Comparison of ENCODE assay signal across 15 mouse cellular contexts in genomic region chr4:46395736-46396135, GRCm38 (mm10). TPM values are rescaled to one million over a fixed set of nuclear protein-coding genes. Genes with fewer than 3 reads are reported as not detected.
DNase-seq lines count a peak whose midpoint lies in the region; ATAC-seq and TF ChIP-seq lines count a peak whose summit lies in the region.
"Had no signal": no experiment of that assay in that cellular context is flagged by ENCODE, and none has a peak within 500 bp of the region (broad histone marks: within the 10 kb centered on the region; RNA-seq: fewer than 3 reads in every experiment).

No protein-coding gene starts in this region.

- H3K36me3 ChIP-seq in limb, embryonic 14.5 days (ENCODE audit: control insufficient read depth, insufficient read depth, low read length): no peaks in the 10 kb centered on the region
- H3K36me3 ChIP-seq in limb, embryonic 10.5 days: no peaks in the 10 kb centered on the region
- H3K36me3 ChIP-seq: forebrain, embryonic 10.5 days; heart, embryonic 15.5 days; hindbrain, embryonic 12.5 days had no signal

- no peaks in the 10 kb centered on the region for H3K27me3 ChIP-seq in limb, embryonic 14.5 days (ENCODE audit: control insufficient read depth, insufficient read depth, low read length)
- 0 out of 2 replicates have a peak, but pooled peaks cover 3% of the 10 kb centered on the region for H3K27me3 ChIP-seq in limb, embryonic 10.5 days (ENCODE audit: low read depth, poor library complexity, severe bottlenecking)
- H3K27me3 ChIP-seq: hindbrain, embryonic 12.5 days had no signal

- ATAC-seq in limb, embryonic 14.5 days (ENCODE audit: low FRiP score, low read depth): no peak

- TF ChIP-seq POLR2A in limb, embryonic 14.5 days (IDR thresholded peaks at IDR 0.05; ENCODE audit: borderline replicate concordance, extremely low read depth, insufficient read depth, insufficient read length): no peak

- WGBS in limb, embryonic 14.5 days: 25% methylated on average over 5 of the region's 5 CpGs
- WGBS in limb, embryonic 10.5 days: 41% methylated on average over 5 of the region's 5 CpGs

- no peak overlapping the region for H3K27ac ChIP-seq in limb, embryonic 14.5 days (replicated peaks; ENCODE audit: low read depth, low read length)
- H3K27ac ChIP-seq in limb, embryonic 10.5 days: no peak overlapping the region
- H3K27ac ChIP-seq: forebrain, embryonic 10.5 days; gastrocnemius, adult 2 months; heart, embryonic 15.5 days; hindbrain, embryonic 12.5 days had no signal

- H3K4me3 ChIP-seq in limb, embryonic 14.5 days (replicated peaks; ENCODE audit: low read length): no peak overlapping the region
- no peak overlapping the region for H3K4me3 ChIP-seq in limb, embryonic 10.5 days
- H3K4me3 ChIP-seq: forebrain, embryonic 10.5 days; gastrocnemius, adult 2 months; heart, embryonic 15.5 days; hindbrain, embryonic 12.5 days had no signal

- H3K9ac ChIP-seq in limb, embryonic 14.5 days (ENCODE audit: low read depth, low read length, severe bottlenecking): no peak overlapping the region
- H3K9ac ChIP-seq: heart, embryonic 15.5 days; hindbrain, embryonic 12.5 days had no signal

- no peaks in the 10 kb centered on the region for H3K9me3 ChIP-seq in limb, embryonic 14.5 days (ENCODE audit: control insufficient read depth, low read length)
- H3K9me3 ChIP-seq in limb, embryonic 10.5 days (replicated peaks): no peaks in the 10 kb centered on the region
- H3K9me3 ChIP-seq: heart, embryonic 15.5 days had no signal

- no peak overlapping the region for H3K4me2 ChIP-seq in limb, embryonic 14.5 days (replicated peaks; ENCODE audit: low read depth, low read length, severe bottlenecking)
- H3K4me2 ChIP-seq: heart, embryonic 15.5 days; hindbrain, embryonic 12.5 days had no signal

- DNase-seq in limb, embryonic 14.5 days (ENCODE audit: low spot score): peak; percentile 26
- no peak for DNase-seq in limb, embryonic 10.5 days (ENCODE audit: low spot score)
- DNase-seq in ZHBTc4 (ENCODE audit: low read depth, low spot score) (peak; percentile 50), liver (peak; percentile 88)
- DNase-seq in spleen, postnatal 4 days (ENCODE audit: low spot score in 2 of 2): peak; percentile 68 to 73
- DNase-seq in frontal cortex, postnatal 36 days (ENCODE audit: low spot score in 2 of 2): no peak
- no peak for DNase-seq in embryo, embryonic 9.5 days (ENCODE audit: extremely low spot score)
- DNase-seq: adrenal gland, postnatal 10 days; gastrocnemius, adult 2 months; kidney, adult 18-20 months; thymus, postnatal 14 days had no signal

- H3K4me1 ChIP-seq in limb, embryonic 14.5 days (ENCODE audit: control insufficient read depth, insufficient read depth, low read length): no peaks in the 10 kb centered on the region
- no peaks in the 10 kb centered on the region for H3K4me1 ChIP-seq in limb, embryonic 10.5 days
- H3K4me1 ChIP-seq: heart, embryonic 15.5 days; hindbrain, embryonic 12.5 days had no signal

RNA-seq across cellular contexts. Expression of gene Trmo, which starts 6.5 kb away (rescaled TPM):
- polyA plus RNA-seq in limb, embryonic 14.5 days (2012; rRNA removed): 9.1 and 9.2 TPM in 2 replicates
- polyA plus RNA-seq in limb, embryonic 14.5 days (2014; fragmentation: Nextera tagmentation; extraction: Ambion mirVana): 7.8 and 11.3 TPM in 2 replicates
- 11.5 and 11.9 TPM in 2 replicates for polyA plus RNA-seq in limb, embryonic 10.5 days (2016; fragmentation: Nextera tagmentation; extraction: Ambion mirVana)

RNA-seq across cellular contexts. Expression of gene Hemgn, which starts 17.6 kb away (rescaled TPM):
- polyA plus RNA-seq in limb, embryonic 14.5 days (2012; rRNA removed): 0.41 and 0.60 TPM in 2 replicates
- polyA plus RNA-seq in limb, embryonic 14.5 days (2014; fragmentation: Nextera tagmentation; extraction: Ambion mirVana): 0.45 and 0.80 TPM in 2 replicates
- 12.8 and 13.4 TPM in 2 replicates for polyA plus RNA-seq in limb, embryonic 10.5 days (2016; fragmentation: Nextera tagmentation; extraction: Ambion mirVana)

RNA-seq across cellular contexts. Expression of gene Foxe1, which starts 52.3 kb away (rescaled TPM):
- not detected in 2 replicates for polyA plus RNA-seq in limb, embryonic 14.5 days (2012; rRNA removed)
- polyA plus RNA-seq in limb, embryonic 14.5 days (2014; fragmentation: Nextera tagmentation; extraction: Ambion mirVana): not detected in 2 replicates
- 0.35 TPM in 1 of 2 replicates, not detected in the other for polyA plus RNA-seq in limb, embryonic 10.5 days (2016; fragmentation: Nextera tagmentation; extraction: Ambion mirVana)
- polyA plus RNA-seq: forebrain, embryonic 10.5 days; heart, embryonic 15.5 days; neural tube, embryonic 14.5 days had no signal

RNA-seq across cellular contexts. Expression of gene Anp32b, which starts 55.0 kb away (rescaled TPM):
- polyA plus RNA-seq in limb, embryonic 14.5 days (2012; rRNA removed): 79.2 and 159 TPM in 2 replicates
- 245 and 249 TPM in 2 replicates for polyA plus RNA-seq in limb, embryonic 14.5 days (2014; fragmentation: Nextera tagmentation; extraction: Ambion mirVana)
- 405 and 451 TPM in 2 replicates for polyA plus RNA-seq in limb, embryonic 10.5 days (2016; fragmentation: Nextera tagmentation; extraction: Ambion mirVana)

Comparison
In these comparisons a context has a peak if more than half of its experiments do, and no peak if none do; other contexts are left out.
1. DNase-seq: peak in limb, embryonic 14.5 days (single experiment), ZHBTc4 (single experiment), liver (single experiment) and spleen, postnatal 4 days (2 of 2); none in limb, embryonic 10.5 days (single experiment), frontal cortex, postnatal 36 days (0 of 2) and embryo, embryonic 9.5 days (single experiment).